Mouse (Mus musculus) 416B (cell line): Measurements from ENCODE around the gene Il17rb.
A peak's percentile ranks its signal among the peaks of the same experiment; 100 is the strongest.

ENCODE experiments used
- DNase-seq: peaks from one replicate; pipeline ENCODE4 v3.0.0; 2011; ENCODE audit warnings: low read depth

The Il17rb gene

GRCm38 (mm10) chr14:30016666-30017065 lies 8.0 kb upstream of the Il17rb start:
- no peak for DNase-seq

GRCm38 (mm10) chr14:30015008-30015407 lies 6.3 kb upstream of the Il17rb start:
- no peak for DNase-seq

- DNase-seq = no peak
Measured at GRCm38 (mm10) chr14:30014487-30014886, 5.8 kb upstream of the Il17rb start.

- no peak for DNase-seq
Measured at GRCm38 (mm10) chr14:30011886-30012560, 3.3 kb upstream of the Il17rb start.

GRCm38 (mm10) chr14:30009864-30010560 lies 1.3 kb upstream of the Il17rb start:
- no peak for DNase-seq

- no peak for DNase-seq
Measured at GRCm38 (mm10) chr14:29999475-29999811, 9.3 kb downstream of the Il17rb start.

- DNase-seq = no peak
Measured at GRCm38 (mm10) chr14:29998747-29999474, 9.8 kb downstream of the Il17rb start.

GRCm38 (mm10) chr14:29997345-29997744 lies 11.4 kb downstream of the Il17rb start:
- no peak for DNase-seq

GRCm38 (mm10) chr14:29996000-29996751 lies 12.5 kb downstream of the Il17rb start:
- no peak for DNase-seq

GRCm38 (mm10) chr14:29994976-29995375 lies 13.7 kb downstream of the Il17rb start:
- DNase-seq = no peak

GRCm38 (mm10) chr14:29988337-29988736 lies 20.4 kb downstream of the Il17rb start:
- no peak for DNase-seq

- no peak for DNase-seq
Measured at GRCm38 (mm10) chr14:29987739-29988138, 21.0 kb downstream of the Il17rb start.

- DNase-seq = no peak
Measured at GRCm38 (mm10) chr14:29987276-29987675, 21.4 kb downstream of the Il17rb start.

GRCm38 (mm10) chr14:29986096-29986495 lies 22.6 kb downstream of the Il17rb start:
- no peak for DNase-seq

- DNase-seq = peak; percentile 68
Measured at GRCm38 (mm10) chr14:29980447-29981205, 28.1 kb downstream of the Il17rb start.

- DNase-seq = peak; percentile 95
Measured at GRCm38 (mm10) chr14:29978254-29979204, 30.2 kb downstream of the Il17rb start, which contains the start of gene Actr8. Actr8 (plus strand) TSS chr14:29978337.

- no peak for DNase-seq
Measured at GRCm38 (mm10) chr14:29976927-29977326, 31.8 kb downstream of the Il17rb start.

GRCm38 (mm10) chr14:29971993-29972392 lies 36.7 kb downstream of the Il17rb start:
- DNase-seq = no peak

- no peak for DNase-seq
Measured at GRCm38 (mm10) chr14:29971446-29971845, 37.2 kb downstream of the Il17rb start.

- peak; percentile 99 for DNase-seq
Measured at GRCm38 (mm10) chr14:29968075-29968821, 40.4 kb downstream of the Il17rb start, which contains the start of gene Selenok. Selenok (plus strand) TSS chr14:29968308.
